Mouse (Mus musculus) gastrocnemius, adult 8-10 months (tissue): ENCODE measurements around the gene Hist1h4a. TPM values are rescaled to one million over a fixed set of nuclear protein-coding genes. Genes with fewer than 3 reads are reported as not detected.
"Not testable (repeated sequence)": the region's sequence is repeated elsewhere in the genome, so short reads cannot be mapped to it uniquely, and the experiment has no call there.

ENCODE experiments used
- DNase-seq, 2 experiments: peaks; one replicate each; pipeline ENCODE4 v3.0.0; 2022; ENCODE audit warnings: low spot score in 2 of 2
- total RNA-seq, 4 experiments: library from RNA; stranded (reverse); gene quantifications; 2 replicates each; pipeline ENCODE4 v1.2.4; 2022

Hist1h4a gene
- total RNA-seq = 1 to 10 TPM in 3 of 4 experiments, under 1 TPM in 1; 0.82 to 3.3 (median 1.8) TPM

DNA sequence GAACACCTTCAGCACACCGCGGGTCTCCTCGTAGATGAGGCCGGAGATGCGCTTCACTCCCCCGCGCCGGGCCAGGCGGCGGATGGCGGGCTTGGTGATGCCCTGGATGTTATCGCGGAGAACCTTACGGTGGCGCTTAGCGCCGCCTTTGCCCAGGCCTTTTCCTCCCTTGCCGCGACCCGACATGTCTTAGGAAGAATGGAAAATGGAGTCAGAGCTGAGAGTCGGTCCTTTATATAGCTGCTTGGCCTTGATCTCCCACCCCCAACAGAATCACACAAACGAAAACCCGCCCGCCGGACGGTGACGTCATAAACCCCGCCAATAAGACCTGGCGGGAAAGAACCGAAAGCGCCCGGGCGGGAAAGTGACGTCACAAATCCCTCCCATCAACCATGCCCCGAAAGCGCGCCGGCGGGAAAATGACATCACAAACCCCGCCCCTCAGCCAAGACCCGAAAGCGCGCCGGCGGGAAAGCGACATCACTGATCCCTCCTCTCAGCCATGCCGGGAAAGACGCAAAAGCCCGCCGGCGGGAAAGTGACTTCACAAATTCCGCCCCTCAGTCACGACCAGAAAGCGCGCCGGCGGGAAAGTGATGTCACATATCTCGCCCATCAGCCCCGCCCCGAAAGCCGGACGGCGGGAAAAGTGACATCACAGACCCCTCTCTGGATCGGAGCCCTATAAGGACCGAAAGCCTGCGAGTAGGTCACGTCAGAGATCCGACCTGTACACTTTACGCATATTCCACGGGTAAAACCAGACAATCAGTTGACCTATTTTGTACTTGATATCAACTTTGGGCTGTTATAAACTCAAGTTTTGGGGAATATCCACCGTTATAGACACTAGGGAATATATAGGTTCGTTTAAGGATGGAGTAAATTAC is at the start of gene Hist1h4a:
Gene Hist1h4a, minus strand, starts transcription at position 259 of the 893 bp plus-strand sequence.
- DNase-seq = peak; percentile 82 to 87

DNA sequence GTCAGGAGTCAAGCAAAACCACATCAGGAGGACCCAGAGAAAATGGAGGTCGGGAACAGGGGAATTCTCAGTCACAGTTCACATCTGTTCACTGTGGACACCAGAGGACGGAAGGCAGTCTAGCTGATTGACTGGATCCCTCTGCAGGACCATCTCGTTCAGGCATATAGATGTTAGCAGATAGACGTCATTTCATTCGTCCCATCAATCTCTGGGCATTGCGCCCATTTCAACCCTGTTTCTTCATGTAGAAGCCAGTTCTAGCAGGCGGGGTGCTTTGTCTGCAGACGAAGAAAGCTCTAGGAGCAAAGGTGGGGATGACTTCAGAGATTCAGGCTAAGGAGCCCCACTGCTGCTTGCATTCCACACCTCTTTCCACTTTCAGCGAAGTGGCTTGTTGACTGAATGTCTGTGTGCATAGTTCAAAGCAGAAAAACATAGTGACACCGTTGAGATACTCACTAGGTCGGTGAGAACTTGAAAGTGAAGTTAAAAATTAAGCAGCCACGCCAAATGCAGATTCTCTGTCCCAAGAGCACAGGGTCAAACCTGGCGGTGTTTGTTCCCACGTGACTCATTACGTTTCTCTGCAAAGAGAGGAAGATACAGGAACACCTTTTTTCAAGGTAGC is 45.5 kb upstream of the Hist1h4a start, which contains the start of gene Slc17a2:
Gene Slc17a2, plus strand, starts transcription at position 572 of the 631 bp plus-strand sequence.
- DNase-seq = no peak

DNA sequence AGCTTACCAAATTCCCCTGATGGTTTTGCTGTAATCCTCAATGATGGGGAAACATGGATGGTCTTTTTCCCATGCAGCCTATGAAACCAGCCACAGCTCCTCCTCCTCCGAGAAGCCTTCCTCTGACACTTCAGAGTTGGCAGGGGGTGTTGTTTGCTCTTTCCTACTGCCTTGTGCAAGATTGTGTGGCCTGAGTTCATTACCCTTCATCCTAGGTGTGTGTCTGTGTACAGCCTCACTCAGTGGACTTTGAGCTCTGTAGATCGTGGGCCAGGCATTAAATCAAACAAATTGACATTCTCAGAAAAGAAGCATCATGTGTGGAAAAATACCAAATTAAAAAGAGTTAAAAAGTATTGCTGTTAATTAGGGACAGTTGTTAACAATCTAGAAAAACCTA is 43.5 kb upstream of the Hist1h4a start:
- DNase-seq = no peak

DNA sequence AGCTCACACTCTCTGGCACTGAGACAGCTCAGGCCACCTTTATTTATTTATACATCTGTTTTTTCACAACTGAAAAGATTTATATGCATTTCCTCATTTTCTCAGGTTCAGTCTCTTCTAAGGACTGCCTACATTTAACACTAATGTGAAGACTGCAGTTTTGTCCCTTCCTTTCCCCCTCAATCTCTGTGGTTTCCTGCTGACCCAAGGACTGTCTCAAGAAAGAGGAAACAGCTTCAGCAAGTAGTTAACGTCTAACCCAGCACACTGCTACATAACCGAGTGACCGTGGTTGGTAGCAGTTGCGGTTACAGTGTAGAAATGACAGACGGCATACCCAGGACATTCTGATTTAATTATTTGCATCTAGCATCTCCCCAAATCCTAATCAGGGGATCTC is 38.4 kb upstream of the Hist1h4a start:
- no peak for DNase-seq

DNA sequence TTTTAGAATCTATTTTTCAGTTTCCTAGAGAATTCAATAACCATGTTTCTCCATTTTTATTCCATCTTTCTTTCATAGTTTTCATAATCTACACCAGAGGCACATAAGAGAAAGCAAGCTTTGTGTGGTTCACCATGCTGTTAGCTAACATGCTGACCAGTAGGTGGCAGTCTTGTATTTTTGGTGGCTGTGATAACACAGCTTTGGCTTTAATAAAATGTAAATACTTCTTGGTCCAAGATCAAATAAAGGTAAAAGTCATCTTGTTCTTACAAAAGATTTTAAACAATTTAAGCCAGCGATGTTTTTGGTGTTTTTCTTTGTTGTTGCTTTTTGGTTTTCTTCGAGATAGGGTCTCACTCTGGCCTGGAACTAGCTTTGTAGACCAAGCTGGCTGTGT is 31.5 kb upstream of the Hist1h4a start:
- no peak for DNase-seq

DNA sequence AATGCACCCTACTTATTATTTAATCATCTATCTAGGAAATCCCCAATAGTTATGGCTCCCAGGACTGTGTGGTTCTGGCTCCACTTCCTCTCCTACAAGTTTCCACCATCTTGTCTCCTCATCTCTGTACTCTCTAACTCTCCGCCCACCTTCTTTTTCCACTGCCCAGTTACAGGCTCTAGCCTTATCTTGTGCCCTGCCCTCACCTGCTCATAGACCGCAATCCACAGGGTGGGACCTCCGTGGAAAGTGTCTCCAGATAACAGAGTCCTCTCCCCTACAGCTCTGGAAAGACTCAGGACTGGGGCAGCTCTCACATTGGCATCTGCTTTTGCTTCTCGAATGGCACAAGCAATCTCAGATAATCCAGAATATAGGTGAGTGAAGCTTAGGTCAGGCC is 18.0 kb upstream of the Hist1h4a start:
- DNase-seq = no peak

DNA sequence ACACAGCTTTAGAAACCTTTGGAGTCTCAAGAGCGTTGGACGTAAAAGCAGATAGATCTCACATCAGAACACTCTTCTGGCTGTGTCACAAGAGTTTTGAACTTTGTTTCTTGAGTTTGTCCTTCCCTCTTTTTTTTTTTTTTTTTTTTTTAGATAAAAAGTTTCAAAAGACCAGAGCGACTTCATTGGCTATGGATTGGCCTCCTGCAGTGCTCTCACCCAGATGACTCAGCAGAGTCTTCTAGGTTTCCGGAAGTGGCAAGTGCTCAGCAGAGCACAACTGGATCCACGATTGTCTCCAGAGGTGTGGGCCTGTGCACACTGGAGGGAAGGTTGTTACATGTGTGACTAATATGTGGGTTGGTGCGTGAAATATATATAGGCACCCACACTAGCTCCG is 17.3 kb upstream of the Hist1h4a start:
- no peak for DNase-seq

DNA sequence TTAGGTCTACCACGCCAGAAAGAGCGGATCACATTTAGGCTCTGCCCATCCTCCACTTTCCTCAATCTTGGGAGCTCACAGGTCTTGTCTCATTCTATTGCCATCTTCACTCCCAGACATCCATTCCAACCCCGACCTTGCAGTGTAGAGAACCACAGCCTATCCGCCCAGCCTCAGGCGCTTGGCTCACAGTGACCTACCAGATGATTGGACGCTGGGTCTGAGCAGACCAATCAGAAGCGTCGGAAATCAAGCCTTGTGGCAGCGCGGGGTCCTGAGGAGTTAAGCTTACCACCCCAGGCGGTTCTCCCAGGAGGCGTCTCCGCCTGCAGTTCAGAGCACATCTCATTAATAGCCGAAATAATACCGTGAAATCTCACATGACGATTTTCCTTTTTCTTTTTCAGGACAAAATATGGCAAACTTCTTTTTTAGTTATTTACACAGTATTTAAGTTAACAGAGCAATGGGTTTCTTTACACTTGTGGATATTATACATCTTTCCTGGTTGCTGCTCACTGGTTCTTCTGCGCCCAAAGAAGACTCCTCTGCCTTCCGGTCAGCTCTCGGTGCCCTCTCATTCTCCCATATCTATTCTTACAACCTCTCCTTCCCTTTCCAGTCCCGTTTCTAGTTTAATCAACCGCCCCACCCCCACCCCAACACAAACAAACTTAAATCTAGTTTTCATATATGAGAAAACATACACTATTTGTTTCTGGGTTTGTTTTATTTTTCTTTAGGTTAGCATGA is 11.7 kb upstream of the Hist1h4a start:
- DNase-seq = no peak

DNA sequence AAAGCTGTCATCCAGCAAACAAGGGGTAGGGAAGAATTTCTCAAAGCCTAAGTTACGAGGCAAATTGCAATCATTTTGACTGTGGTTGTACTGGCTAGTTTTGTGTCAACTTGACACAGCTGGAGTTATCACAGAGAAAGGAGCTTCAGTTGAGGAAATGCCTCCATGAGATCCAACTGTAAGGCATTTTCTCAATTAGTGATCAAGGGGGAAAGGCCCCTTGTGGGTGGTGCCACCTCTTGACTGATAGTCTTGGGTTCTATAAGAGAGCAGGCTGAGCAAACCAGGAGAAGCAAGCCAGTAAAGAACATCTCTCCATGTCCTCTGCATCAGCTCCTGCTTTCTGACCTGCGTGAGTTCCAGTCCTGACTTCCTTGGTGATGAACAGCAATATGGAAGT is 8.6 kb upstream of the Hist1h4a start, which contains the start of gene Trim38:
Gene Trim38, plus strand, starts transcription at position 301 of the 400 bp plus-strand sequence.
- not testable (repeated sequence) for DNase-seq

DNA sequence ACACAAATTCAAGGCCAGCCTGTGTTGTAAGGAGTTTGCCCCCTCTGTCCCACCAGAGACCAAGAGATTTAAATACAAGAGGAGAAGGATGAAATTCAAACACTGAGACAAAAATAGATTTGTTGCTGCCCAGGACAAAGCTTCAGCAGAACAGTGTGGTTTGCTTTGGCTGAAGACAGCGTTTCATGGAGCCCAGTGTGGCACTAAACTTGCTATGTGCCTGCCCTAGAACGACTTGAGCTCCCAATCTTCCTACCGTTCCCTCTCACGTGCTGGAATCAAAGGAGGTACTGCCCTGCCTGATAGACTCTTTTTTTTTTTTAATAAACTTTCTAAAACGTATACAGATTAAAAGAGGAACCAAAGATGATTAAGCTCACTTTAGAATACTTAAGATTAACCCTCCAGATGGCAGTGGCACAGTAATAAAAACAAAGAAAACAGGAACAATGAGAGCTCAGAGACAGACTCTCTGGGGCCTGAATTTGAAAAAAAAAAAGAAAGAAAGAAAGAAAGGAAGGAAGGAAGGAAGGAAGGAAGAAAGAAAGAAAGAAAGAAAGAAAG is 7.9 kb upstream of the Hist1h4a start:
- DNase-seq = no peak

DNA sequence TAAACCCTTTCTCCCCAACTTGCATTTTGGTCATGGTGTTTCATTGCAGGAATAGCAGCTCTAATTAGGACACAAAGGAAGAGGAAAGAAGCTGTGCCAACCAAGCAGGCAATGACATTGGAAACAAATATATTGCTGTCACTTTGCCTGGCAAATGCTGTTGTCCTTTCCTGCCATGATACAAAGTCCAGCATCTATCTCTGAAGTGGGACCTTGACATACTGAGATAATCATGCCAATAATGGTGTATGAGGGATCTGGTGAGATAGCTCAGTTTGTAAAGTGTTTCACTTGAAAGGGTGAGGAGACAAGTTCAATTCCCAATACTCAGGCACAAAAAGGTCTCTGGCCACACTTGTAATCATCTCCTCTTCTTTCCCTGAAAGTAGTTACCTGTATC is 5.7 kb upstream of the Hist1h4a start:
- DNase-seq = no peak

DNA sequence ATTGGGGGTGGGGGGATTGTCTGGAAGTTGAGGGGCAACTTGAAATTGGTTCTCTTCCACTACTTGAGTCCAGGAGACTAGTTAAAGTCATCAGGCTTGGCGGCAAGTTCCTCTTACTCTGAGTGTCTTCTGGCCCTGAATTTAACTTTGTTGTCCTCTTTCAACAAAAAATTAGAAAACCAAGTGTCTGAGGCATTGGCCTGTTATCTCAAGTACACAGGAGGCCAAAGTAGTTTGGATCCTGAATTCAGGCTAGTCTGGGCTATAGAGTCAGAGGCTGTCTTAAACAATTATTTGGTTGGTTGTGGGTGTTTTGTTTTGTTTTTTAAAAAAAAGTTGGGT is 4.1 kb upstream of the Hist1h4a start:
- DNase-seq = no peak

DNA sequence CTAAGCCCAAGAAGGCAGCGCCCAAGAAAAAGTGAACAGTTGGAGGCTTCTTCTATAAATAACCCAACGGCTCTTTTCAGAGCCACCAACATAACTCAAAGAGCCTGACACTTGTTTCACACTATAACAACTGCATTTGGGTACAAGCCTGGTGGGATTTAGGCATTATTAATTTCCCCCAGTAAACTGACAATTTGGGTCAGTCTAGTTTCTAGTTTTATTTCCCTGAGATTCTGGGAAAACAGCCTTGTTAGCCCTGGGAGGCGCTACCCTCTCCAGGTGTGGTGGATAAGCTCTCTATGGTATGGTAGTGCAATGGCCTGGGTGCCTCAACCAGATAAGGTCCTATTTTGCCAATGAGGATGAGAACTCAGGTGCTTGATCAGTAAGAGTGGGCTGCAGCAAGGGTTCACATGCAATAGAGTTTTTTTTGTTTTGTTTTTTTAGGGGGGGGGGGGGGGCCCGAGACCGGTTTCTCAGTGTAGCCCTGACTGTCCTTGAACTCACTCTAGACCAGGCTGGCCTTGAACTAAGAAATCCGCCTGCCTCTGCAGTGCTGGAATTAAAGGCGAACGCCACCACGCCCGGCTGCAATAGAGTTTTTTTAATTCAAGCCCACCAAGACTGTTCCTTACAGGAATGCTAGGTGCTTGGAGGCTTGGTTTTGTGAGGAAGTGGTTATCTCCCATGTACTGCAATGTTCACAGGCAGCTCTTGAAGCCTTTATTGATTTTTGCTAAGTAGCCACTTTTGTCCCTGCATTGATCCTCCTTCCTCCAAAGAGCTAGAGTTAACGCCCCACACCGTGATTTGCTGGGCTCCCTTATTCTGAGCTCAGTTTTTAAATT is 3.5 kb upstream of the Hist1h4a start:
- no peak for DNase-seq

DNA sequence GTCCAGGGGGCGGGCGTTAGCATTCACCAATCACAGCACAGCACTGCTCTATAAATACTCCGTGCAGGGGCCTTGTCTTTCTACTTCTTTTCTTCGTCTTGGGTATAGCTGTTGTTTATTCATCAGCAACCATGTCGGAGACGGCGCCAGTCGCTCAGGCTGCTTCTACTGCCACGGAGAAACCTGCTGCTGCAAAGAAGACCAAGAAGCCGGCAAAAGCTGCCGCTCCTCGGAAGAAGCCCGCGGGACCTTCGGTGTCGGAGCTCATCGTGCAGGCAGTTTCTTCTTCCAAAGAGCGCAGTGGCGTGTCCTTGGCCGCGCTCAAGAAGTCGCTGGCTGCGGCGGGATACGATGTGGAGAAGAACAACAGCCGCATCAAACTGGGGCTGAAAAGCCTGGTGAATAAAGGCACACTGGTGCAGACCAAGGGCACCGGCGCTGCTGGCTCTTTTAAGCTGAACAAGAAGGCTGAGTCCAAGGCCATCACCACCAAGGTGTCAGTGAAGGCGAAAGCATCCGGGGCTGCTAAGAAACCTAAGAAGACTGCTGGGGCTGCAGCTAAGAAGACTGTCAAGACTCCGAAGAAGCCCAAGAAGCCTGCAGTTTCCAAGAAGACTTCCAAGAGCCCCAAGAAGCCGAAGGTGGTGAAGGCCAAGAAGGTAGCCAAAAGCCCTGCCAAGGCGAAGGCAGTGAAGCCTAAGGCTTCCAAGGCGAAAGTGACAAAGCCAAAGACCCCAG is 2.7 kb upstream of the Hist1h4a start, which contains the start of gene Hist1h1a:
Gene Hist1h1a, plus strand, starts transcription at position 81 of the 738 bp plus-strand sequence.
- DNase-seq = peak; percentile 40 to 51

DNA sequence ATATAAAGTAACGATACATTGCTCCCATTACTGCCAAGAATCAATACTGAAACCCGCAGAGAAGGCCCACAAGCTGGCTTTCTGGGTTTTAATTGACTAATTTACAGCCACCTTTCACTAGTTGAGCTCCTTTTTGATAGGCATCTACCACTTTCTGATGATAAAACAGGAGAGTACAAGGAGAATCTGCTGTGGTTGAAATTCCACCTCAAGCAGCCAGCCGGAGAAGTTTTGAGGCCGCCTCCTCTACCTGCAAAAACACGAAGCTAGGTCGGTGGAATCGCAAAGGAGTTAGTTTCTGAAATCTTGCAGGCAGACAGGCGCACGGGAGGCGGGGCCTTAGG is 2.2 kb upstream of the Hist1h4a start:
- no peak for DNase-seq

DNA sequence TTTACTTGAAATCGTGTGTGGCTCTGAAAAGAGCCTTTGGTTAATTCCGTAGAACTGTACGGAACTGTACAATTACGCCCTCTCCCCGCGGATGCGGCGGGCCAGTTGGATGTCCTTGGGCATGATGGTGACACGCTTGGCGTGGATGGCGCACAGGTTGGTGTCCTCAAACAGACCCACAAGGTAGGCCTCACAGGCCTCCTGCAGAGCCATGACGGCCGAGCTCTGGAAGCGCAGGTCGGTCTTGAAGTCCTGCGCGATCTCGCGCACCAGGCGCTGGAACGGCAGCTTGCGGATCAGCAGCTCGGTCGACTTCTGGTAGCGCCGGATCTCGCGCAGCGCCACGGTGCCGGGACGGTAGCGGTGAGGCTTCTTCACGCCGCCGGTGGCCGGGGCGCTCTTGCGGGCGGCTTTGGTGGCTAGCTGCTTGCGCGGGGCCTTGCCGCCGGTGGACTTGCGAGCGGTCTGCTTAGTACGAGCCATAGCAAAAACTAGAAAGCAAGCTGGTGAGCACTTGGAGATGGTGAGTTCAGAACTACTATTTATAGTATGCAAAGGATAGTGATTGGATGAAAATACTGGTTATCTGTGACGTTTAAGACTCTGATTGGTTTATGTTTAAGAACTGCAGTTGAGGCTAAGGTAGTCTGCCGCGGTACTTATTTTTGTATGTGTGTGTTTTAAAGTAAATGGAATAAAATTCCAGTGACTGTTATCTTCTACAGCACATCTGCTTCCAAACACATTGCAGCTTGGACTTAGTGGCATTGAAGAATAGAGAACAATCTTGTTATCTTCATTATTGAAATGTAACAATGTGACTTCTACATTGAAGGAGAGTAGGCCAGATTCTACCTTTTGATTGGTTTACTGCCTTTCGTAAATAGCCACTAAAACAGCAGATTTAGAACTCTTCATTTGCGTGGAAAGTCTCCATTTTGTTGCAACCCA is 1.1 kb upstream of the Hist1h4a start, which contains the start of gene Hist1h3a:
Gene Hist1h3a, minus strand, starts transcription at position 516 of the 951 bp plus-strand sequence.
- DNase-seq = not testable (repeated sequence)

DNA sequence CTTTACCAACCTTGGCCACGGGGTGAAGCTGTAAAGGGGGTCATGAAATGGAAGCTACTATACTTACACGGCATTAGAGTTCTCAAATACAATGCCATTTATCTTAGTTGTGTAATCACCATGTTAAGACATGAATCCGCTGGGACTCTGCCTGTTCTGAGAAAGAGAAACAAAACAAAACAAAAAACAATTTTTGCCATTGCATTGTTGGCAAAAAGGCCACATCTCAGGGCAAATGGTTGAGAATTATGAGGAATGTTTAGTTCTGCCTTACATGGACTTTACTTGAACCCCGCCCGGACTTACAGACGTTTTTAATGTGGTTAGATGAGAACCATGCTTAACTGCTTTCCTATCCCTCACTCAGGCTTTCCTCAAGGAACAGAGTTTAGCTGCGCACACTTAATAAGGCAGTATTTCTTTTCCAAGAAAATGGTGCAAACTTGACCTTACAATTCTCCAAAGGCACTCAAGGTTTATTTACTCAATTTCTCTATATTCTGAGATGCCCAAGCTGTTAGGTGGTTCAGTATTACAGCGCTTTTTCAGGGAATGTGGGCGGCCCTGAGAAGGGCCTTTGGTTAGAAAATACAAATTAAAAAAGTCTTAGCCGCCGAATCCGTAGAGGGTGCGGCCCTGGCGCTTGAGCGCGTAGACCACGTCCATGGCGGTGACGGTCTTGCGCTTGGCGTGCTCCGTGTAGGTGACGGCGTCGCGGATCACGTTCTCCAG is 624 bp downstream of the Hist1h4a start:
- DNase-seq = no peak

DNA sequence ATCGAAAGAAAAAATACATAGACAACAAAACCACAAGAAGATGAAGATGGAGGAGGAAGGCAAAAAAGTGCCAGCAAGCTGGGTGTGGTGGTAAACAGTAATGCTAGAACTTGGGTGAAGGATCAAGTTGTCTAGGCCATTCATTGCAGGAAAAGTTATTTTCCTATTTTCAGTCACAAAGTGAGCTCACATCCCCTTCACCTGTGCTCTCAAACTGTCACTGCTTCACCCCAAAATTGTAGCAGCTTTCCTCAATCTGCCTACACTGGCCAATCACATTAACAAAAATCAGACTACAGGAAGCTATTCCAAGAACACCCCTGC is 1.2 kb downstream of the Hist1h4a start:
- no peak for DNase-seq
